Mouse (Mus musculus) liver (tissue): Measurements from ENCODE around the gene Fam131c.

Experiments
- DNase-seq: peaks from one replicate; pipeline ENCODE4 v3.0.0-alpha.2; 2020; ENCODE audit warnings: mixed read lengths

Fam131c gene

GRCm38 (mm10) chr4:141367997-141368791 is at the start of gene Fam131c:
Gene Fam131c (plus strand): TSS chr4:141368220.
- DNase-seq: peak; percentile 24

- no peak for DNase-seq
Measured at GRCm38 (mm10) chr4:141322526-141322925, 45.5 kb upstream of the Fam131c start.

- no peak for DNase-seq
Measured at GRCm38 (mm10) chr4:141324771-141325191, 43.2 kb upstream of the Fam131c start.

GRCm38 (mm10) chr4:141325636-141326035 is 42.4 kb upstream of the Fam131c start:
- DNase-seq: no peak

- no peak for DNase-seq
Measured at GRCm38 (mm10) chr4:141327075-141327474, 40.9 kb upstream of the Fam131c start.

- no peak for DNase-seq
Measured at GRCm38 (mm10) chr4:141328742-141329141, 39.3 kb upstream of the Fam131c start.

- no peak for DNase-seq
Measured at GRCm38 (mm10) chr4:141329968-141330367, 38.1 kb upstream of the Fam131c start.

GRCm38 (mm10) chr4:141331446-141331845 is 36.6 kb upstream of the Fam131c start:
- DNase-seq: no peak

- DNase-seq: no peak
Measured at GRCm38 (mm10) chr4:141332258-141332657, 35.8 kb upstream of the Fam131c start.

- no peak for DNase-seq
Measured at GRCm38 (mm10) chr4:141334695-141335094, 33.3 kb upstream of the Fam131c start.

- no peak for DNase-seq
Measured at GRCm38 (mm10) chr4:141335263-141335796, 32.7 kb upstream of the Fam131c start.

GRCm38 (mm10) chr4:141336196-141336595 is 31.8 kb upstream of the Fam131c start:
- no peak for DNase-seq

- no peak for DNase-seq
Measured at GRCm38 (mm10) chr4:141337986-141338385, 30.0 kb upstream of the Fam131c start.

- no peak for DNase-seq
Measured at GRCm38 (mm10) chr4:141338853-141339252, 29.2 kb upstream of the Fam131c start.

- DNase-seq: no peak
Measured at GRCm38 (mm10) chr4:141341477-141341876, 26.5 kb upstream of the Fam131c start.

GRCm38 (mm10) chr4:141343515-141343914 is 24.5 kb upstream of the Fam131c start:
- DNase-seq: no peak

GRCm38 (mm10) chr4:141345219-141345618 is 22.8 kb upstream of the Fam131c start:
- DNase-seq: no peak

- DNase-seq: no peak
Measured at GRCm38 (mm10) chr4:141347365-141347797, 20.6 kb upstream of the Fam131c start.

GRCm38 (mm10) chr4:141348616-141349015 is 19.4 kb upstream of the Fam131c start:
- DNase-seq: no peak

- no peak for DNase-seq
Measured at GRCm38 (mm10) chr4:141350015-141350414, 18.0 kb upstream of the Fam131c start.

- no peak for DNase-seq
Measured at GRCm38 (mm10) chr4:141351972-141352371, 16.0 kb upstream of the Fam131c start.

GRCm38 (mm10) chr4:141352986-141353385 is 15.0 kb upstream of the Fam131c start:
- no peak for DNase-seq

GRCm38 (mm10) chr4:141353868-141354267 is 14.2 kb upstream of the Fam131c start:
- no peak for DNase-seq

GRCm38 (mm10) chr4:141357811-141358210 is 10.2 kb upstream of the Fam131c start:
- DNase-seq: no peak
